Mouse (Mus musculus): ENCODE measurements at regions not wholly inside any gene's neighbourhood (a gene's known extent, or its start where the extent isn't known, plus 50 kb on each side); places are given as distances from the start of the nearest gene placed in this dataset.

DNA sequence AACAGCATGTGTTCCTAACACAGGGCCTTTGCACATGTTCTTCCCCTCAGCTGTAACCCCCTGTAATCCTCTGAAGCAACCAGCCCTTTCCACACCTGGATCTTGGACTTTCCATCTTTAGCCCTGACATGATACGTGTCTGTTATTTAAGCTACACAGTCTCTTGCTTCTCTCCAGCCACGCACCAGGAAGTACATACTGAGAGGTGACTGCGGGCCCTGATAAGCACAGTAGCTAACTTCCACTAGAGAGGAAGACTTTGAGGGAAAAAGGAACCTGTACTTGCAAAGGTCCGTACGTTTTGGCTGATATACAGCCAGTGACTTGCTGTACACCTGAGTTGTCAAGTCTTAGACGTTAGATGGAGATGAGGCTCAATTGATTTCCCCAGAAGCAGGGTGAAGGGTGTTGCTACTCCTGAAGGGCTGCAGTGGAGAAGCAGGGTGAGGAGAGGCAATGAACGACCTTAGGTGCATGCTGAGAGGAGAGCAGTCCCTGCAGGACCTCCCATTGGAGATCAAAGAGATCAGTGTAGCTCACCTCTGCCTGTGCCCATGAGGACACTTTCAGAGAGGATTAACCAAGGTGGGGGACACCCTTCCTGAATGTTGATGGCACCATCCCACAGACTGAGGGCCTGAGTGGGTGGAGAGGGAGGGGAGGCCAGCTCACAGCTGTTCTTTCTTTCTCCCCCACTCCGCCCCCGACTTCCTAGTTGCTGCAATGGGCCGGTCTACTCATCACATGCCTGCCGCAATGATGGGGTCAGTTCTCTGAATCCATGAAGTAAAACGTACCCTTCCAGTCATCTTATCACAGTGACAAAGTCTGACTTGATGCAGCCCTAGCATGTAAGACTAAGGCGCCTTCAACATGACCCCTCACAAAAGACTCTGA, 88.1 kb downstream of the Tomm20 start:
- Histone ChIP-seq H3K4me3 (replicated peaks in 1 of 3; ENCODE audit: low read depth in 2 of 3, low read length in 2 of 3, poor library complexity in 1 of 3) (peak overlapping the region in 1 of 3 experiments; percentile 6), H3K36me3 (replicated peaks in 1 of 2; ENCODE audit: control insufficient read depth in 1 of 2, insufficient read depth in 1 of 2, low read length in 1 of 2) (no peaks in the 10 kb centered on the region), H3K9ac (ENCODE audit: insufficient read depth, low read depth) (no peak overlapping the region), H3K27ac (ENCODE audit: insufficient read depth, low read depth) (peak overlapping the region; percentile 100), H3K79me2 (replicated peaks; ENCODE audit: control insufficient read depth, extremely low read depth, insufficient read depth, poor library complexity, severe bottlenecking) (no peaks in the 10 kb centered on the region), H3K4me1 (ENCODE audit: control insufficient read depth in 1 of 2, insufficient read depth in 2 of 2) (peaks cover 34 to 72% of the 10 kb centered on the region in 2 experiments), H3K27me3 (replicated peaks) (no peaks in the 10 kb centered on the region), H3K9me3 (replicated peaks; ENCODE audit: low read length) (peaks cover 5% of the 10 kb centered on the region), H3K4me2 (ENCODE audit: insufficient read depth, low read depth, poor library complexity, severe bottlenecking) (no peak overlapping the region)
- no peak for DNase-seq (ENCODE audit: extremely low read depth)
- in situ Hi-C loops (cut with MboI; ENCODE audit: low pct_ligation_motif_present, low pct_unique_long_range_greater_than_20kb, low sequenced_read_pairs) (no loop called here), dilution Hi-C loops (cut with MboI; ENCODE audit: extremely low pct_ligation_motif_present, extremely low pct_unique_long_range_greater_than_20kb, low sequenced_read_pairs) (no loop called here)
- TF ChIP-seq ELF1 (IDR thresholded peaks at IDR 0.05; ENCODE audit: low read depth, low read length) (peak; percentile 22; the same call in 1 of the 2 replicates), MAFK (IDR thresholded peaks at IDR 0.05; ENCODE audit: insufficient replicate concordance, low read length) (no peak), USF2 (conservative IDR thresholded peaks at IDR 0.05; ENCODE audit: low read depth, low read length) (no peak)

GRCm38 (mm10) chr8:126855914-126856313, 89.7 kb downstream of the Tomm20 start:
- Histone ChIP-seq H3K36me3 (replicated peaks in 1 of 2; ENCODE audit: control insufficient read depth in 1 of 2, insufficient read depth in 1 of 2, low read length in 1 of 2) (no peaks in the 10 kb centered on the region), H3K4me1 (ENCODE audit: control insufficient read depth in 1 of 2, insufficient read depth in 2 of 2) (peaks cover 38 to 73% of the 10 kb centered on the region in 2 experiments), H3K4me2 (ENCODE audit: insufficient read depth, low read depth, poor library complexity, severe bottlenecking) (peak overlapping the region; percentile 69; the same call in 1 of the 2 replicates), H3K9me3 (replicated peaks; ENCODE audit: low read length) (peaks cover 5% of the 10 kb centered on the region), H3K27me3 (replicated peaks) (no peaks in the 10 kb centered on the region), H3K27ac (ENCODE audit: insufficient read depth, low read depth) (peak overlapping the region; percentile 100), H3K4me3 (replicated peaks in 1 of 3; ENCODE audit: low read depth in 2 of 3, low read length in 2 of 3, poor library complexity in 1 of 3) (peak overlapping the region in 1 of 3 experiments; percentile 30), H3K9ac (ENCODE audit: insufficient read depth, low read depth) (peak overlapping the region; percentile 47; the same call in 1 of the 2 replicates), H3K79me2 (replicated peaks; ENCODE audit: control insufficient read depth, extremely low read depth, insufficient read depth, poor library complexity, severe bottlenecking) (no peaks in the 10 kb centered on the region)
- peak; percentile 89 for DNase-seq (ENCODE audit: extremely low read depth)
- in situ Hi-C loops (cut with MboI; ENCODE audit: low pct_ligation_motif_present, low pct_unique_long_range_greater_than_20kb, low sequenced_read_pairs) = no loop called here
- dilution Hi-C loops (cut with MboI; ENCODE audit: extremely low pct_ligation_motif_present, extremely low pct_unique_long_range_greater_than_20kb, low sequenced_read_pairs) = no loop called here
- TF ChIP-seq USF2 (conservative IDR thresholded peaks at IDR 0.05; ENCODE audit: low read depth, low read length) = no peak
- peak; percentile 42; the same call in 1 of the 2 replicates for TF ChIP-seq JUN (IDR thresholded peaks at IDR 0.05; ENCODE audit: insufficient read depth, low read depth, low read length)
- no peak for TF ChIP-seq ZC3H11A (IDR thresholded peaks at IDR 0.05; ENCODE audit: low read depth, low read length)
- peak; percentile 51; the same call in 1 of the 2 replicates for TF ChIP-seq MAX (IDR thresholded peaks at IDR 0.05; ENCODE audit: low read length)
- TF ChIP-seq BHLHE40 (IDR thresholded peaks at IDR 0.05; ENCODE audit: low read depth, low read length) = peak; percentile 85
- no peak for TF ChIP-seq UBTF (IDR thresholded peaks at IDR 0.05; ENCODE audit: low read depth, low read length)
- no peak for TF ChIP-seq SMC3 (IDR thresholded peaks at IDR 0.05; ENCODE audit: low read depth, low read length)
- no peak; the same call in 1 of the 2 replicates for TF ChIP-seq RAD21 (IDR thresholded peaks at IDR 0.05; ENCODE audit: low read depth, low read length)
- peak; percentile 95 for TF ChIP-seq ETS1 (conservative IDR thresholded peaks at IDR 0.05; ENCODE audit: low read depth, low read length)
- peak; percentile 65; the same call in 1 of the 2 replicates for TF ChIP-seq MYC (IDR thresholded peaks at IDR 0.05; ENCODE audit: low read depth, low read length)
- TF ChIP-seq RCOR1 (conservative IDR thresholded peaks at IDR 0.05; ENCODE audit: low read depth, low read length) = no peak
- TF ChIP-seq TCF12 (IDR thresholded peaks at IDR 0.05; ENCODE audit: low read depth, low read length) = peak; percentile 89
- peak; percentile 86 for TF ChIP-seq EP300 (IDR thresholded peaks at IDR 0.05; ENCODE audit: low read length)
- TF ChIP-seq TBP (conservative IDR thresholded peaks at IDR 0.05; ENCODE audit: low read depth, low read length) = peak; percentile 70
- no peak for TF ChIP-seq POLR2AphosphoS2 (IDR thresholded peaks at IDR 0.05; ENCODE audit: low read depth, low read length)
- TF ChIP-seq CHD1 (IDR thresholded peaks at IDR 0.05; ENCODE audit: low read depth, low read length) = no peak
- no peak for TF ChIP-seq CTCF (conservative IDR thresholded peaks at IDR 0.05 in 1 of 2, IDR thresholded peaks at IDR 0.05 in 1 of 2; ENCODE audit: low read depth in 2 of 2, low read length in 2 of 2)
- TF ChIP-seq MAFK (IDR thresholded peaks at IDR 0.05; ENCODE audit: insufficient replicate concordance, low read length) = peak; percentile 95
- TF ChIP-seq ELF1 (IDR thresholded peaks at IDR 0.05; ENCODE audit: low read depth, low read length) = no peak
- no peak for TF ChIP-seq MXI1 (IDR thresholded peaks at IDR 0.05; ENCODE audit: low read depth, low read length)
- TF ChIP-seq KAT2A (IDR thresholded peaks at IDR 0.05; ENCODE audit: insufficient replicate concordance, low read length) = no peak
- TF ChIP-seq ZNF384 (IDR thresholded peaks at IDR 0.05; ENCODE audit: low read depth, low read length) = peak; percentile 93
- TF ChIP-seq GABPA (IDR thresholded peaks at IDR 0.05; ENCODE audit: insufficient replicate concordance, low read depth, low read length) = no peak
- no peak for TF ChIP-seq NELFE (IDR thresholded peaks at IDR 0.05; ENCODE audit: low read depth, low read length)
- no peak for TF ChIP-seq SIN3A (IDR thresholded peaks at IDR 0.05; ENCODE audit: low read length)
- TF ChIP-seq ZMIZ1 (IDR thresholded peaks at IDR 0.05; ENCODE audit: low read depth, low read length) = no peak
- TF ChIP-seq HCFC1 (IDR thresholded peaks at IDR 0.05; ENCODE audit: low read depth, low read length) = no peak
- TF ChIP-seq NRF1 (IDR thresholded peaks at IDR 0.05; ENCODE audit: low read depth, low read length) = no peak
- peak; percentile 86 for TF ChIP-seq IRF4 (IDR thresholded peaks at IDR 0.05; ENCODE audit: low read depth, low read length)
- peak; percentile 89 for TF ChIP-seq JUND (conservative IDR thresholded peaks at IDR 0.05; ENCODE audit: low read depth, low read length)
